Mouse (Mus musculus) myocyte (in vitro differentiated cells): ENCODE data around the gene Fgf14. TPM values are rescaled to one million over a fixed set of nuclear protein-coding genes. Genes with fewer than 3 reads are reported as not detected.

ENCODE experiments used
- H3K27me3 ChIP-seq: one replicate; pipeline ENCODE4 v1.6.1; 2011; ENCODE audit not compliant: control insufficient read depth, insufficient read depth, insufficient read length
- H3K36me3 ChIP-seq: one replicate; pipeline ENCODE4 v1.6.1; 2011; ENCODE audit not compliant: control insufficient read depth, insufficient read depth
- H3K4me2 ChIP-seq: one replicate; pipeline ENCODE4 v1.6.1; 2011; ENCODE audit warnings: low read depth, control low read depth
- H3K4me3 ChIP-seq: one replicate; pipeline ENCODE4 v1.5.1; 2011; ENCODE audit warnings: mild to moderate bottlenecking, control low read depth, moderate library complexity
- H3K79me2 ChIP-seq: one replicate; pipeline ENCODE4 v1.6.1; 2011; ENCODE audit not compliant: control insufficient read depth, insufficient read depth
- H3ac ChIP-seq: one replicate; pipeline ENCODE4 v1.6.1; 2011; ENCODE audit not compliant: control insufficient read depth, insufficient read length
- CEBPB ChIP-seq: IDR thresholded peaks from 2 replicates; pipeline ENCODE4 v1.6.1; 2011; ENCODE audit warnings: mild to moderate bottlenecking, moderate library complexity; ENCODE audit not compliant: poor library complexity, insufficient read depth, severe bottlenecking
- E2F4 ChIP-seq: IDR thresholded peaks from one replicate; pipeline ENCODE4 v1.6.1; 2011; ENCODE audit warnings: mild to moderate bottlenecking, control low read depth, moderate library complexity; ENCODE audit not compliant: insufficient read depth
- MAX ChIP-seq: IDR thresholded peaks from one replicate; pipeline ENCODE4 v1.6.1; 2011; ENCODE audit warnings: low read depth, mild to moderate bottlenecking, control low read depth
- MYOD1 ChIP-seq, 3 experiments: IDR thresholded peaks; one replicate each; pipeline ENCODE4 v1.6.1; 2011; ENCODE audit warnings: control low read depth in 2 of 3, low read depth in 2 of 3, mild to moderate bottlenecking in 2 of 3, moderate library complexity in 1 of 3; ENCODE audit not compliant: insufficient read length in 2 of 3, control insufficient read depth in 1 of 3
- MYOG ChIP-seq, 3 experiments: IDR thresholded peaks; one replicate each; pipeline ENCODE4 v1.6.1; 2011; ENCODE audit warnings: control low read depth in 2 of 3, low read depth in 2 of 3, mild to moderate bottlenecking in 2 of 3; ENCODE audit not compliant: insufficient read length in 2 of 3, control insufficient read depth in 1 of 3, insufficient read depth in 1 of 3
- POLR2A ChIP-seq: IDR thresholded peaks from one replicate; pipeline ENCODE4 v1.6.1; 2011; ENCODE audit warnings: low read depth, mild to moderate bottlenecking, control low read depth, moderate library complexity; ENCODE audit not compliant: insufficient read length
- POLR2AphosphoS2 ChIP-seq: IDR thresholded peaks from one replicate; pipeline ENCODE4 v1.6.1; 2011; ENCODE audit warnings: low read depth, control low read depth; ENCODE audit not compliant: insufficient read length
- REST ChIP-seq: IDR thresholded peaks from one replicate; pipeline ENCODE4 v1.6.1; 2011; ENCODE audit warnings: mild to moderate bottlenecking, control low read depth, moderate library complexity; ENCODE audit not compliant: insufficient read depth, insufficient read length
- SRF ChIP-seq: IDR thresholded peaks from one replicate; pipeline ENCODE4 v1.6.1; 2011; ENCODE audit warnings: low read depth; ENCODE audit not compliant: control insufficient read depth, insufficient read length
- TCF12 ChIP-seq: IDR thresholded peaks from one replicate; pipeline ENCODE4 v1.6.1; 2011; ENCODE audit warnings: mild to moderate bottlenecking, control low read depth; ENCODE audit not compliant: poor library complexity, insufficient read depth, severe bottlenecking
- TCF3 ChIP-seq: IDR thresholded peaks from one replicate; pipeline ENCODE4 v1.6.1; 2011; ENCODE audit warnings: low read depth, control low read depth; ENCODE audit not compliant: insufficient read length
- USF1 ChIP-seq: IDR thresholded peaks from one replicate; pipeline ENCODE4 v1.6.1; 2011; ENCODE audit warnings: low read depth, mild to moderate bottlenecking, control low read depth, moderate library complexity
- polyA plus RNA-seq: library from polyadenylated mRNA; unstranded; fragments of >200 nt; fragmentation: generic; extraction: Trizol; gene quantifications from one replicate; pipeline ENCODE4 v1.2.1, GENCODE M21; 2012; ENCODE audit warnings: missing spikeins

Fgf14 gene
- polyA plus RNA-seq, 1 experiment, result not detected

GRCm38 (mm10) chr14:124512009-124512408 is 164.9 kb downstream of the Fgf14 start:
- TF ChIP-seq USF1, result no peak
- no peak for TF ChIP-seq REST
- no peak for TF ChIP-seq E2F4
- TF ChIP-seq TCF12, result no peak
- no peak for TF ChIP-seq CEBPB
- no peak for TF ChIP-seq TCF3
- TF ChIP-seq POLR2AphosphoS2, result no peak
- no peak for TF ChIP-seq SRF
- no peak for TF ChIP-seq MAX
- TF ChIP-seq MYOD1 (IDR thresholded peaks at IDR 0.05; ENCODE audit: control insufficient read depth in 1 of 3, insufficient read length in 2 of 3, low read depth in 2 of 3), result no peak
- Histone ChIP-seq H3K4me2 (no peak overlapping the region), H3K27me3 (no peaks in the 10 kb centered on the region), H3K36me3 (no peaks in the 10 kb centered on the region), H3K4me3 (no peak overlapping the region), H3ac (no peak overlapping the region), H3K79me2 (no peaks in the 10 kb centered on the region)

- H3K4me2 ChIP-seq, result no peak overlapping the region
- TF ChIP-seq MYOD1 (IDR thresholded peaks at IDR 0.05; ENCODE audit: control insufficient read depth in 1 of 3, insufficient read length in 2 of 3, low read depth in 2 of 3) (no peak), TCF12 (no peak), TCF3 (no peak), POLR2A (no peak), CEBPB (no peak), E2F4 (no peak), REST (no peak), SRF (no peak)
- H3K27me3 ChIP-seq, result no peaks in the 10 kb centered on the region
- no peak overlapping the region for H3ac ChIP-seq
- no peak overlapping the region for H3K4me3 ChIP-seq
- no peaks in the 10 kb centered on the region for H3K36me3 ChIP-seq
- no peaks in the 10 kb centered on the region for H3K79me2 ChIP-seq
Measured at GRCm38 (mm10) chr14:124488971-124489370, 188.0 kb downstream of the Fgf14 start.

- no peak overlapping the region for H3K4me3 ChIP-seq
- no peak overlapping the region for H3ac ChIP-seq
- H3K4me2 ChIP-seq, result no peak overlapping the region
- no peak for TF ChIP-seq REST
- no peak for TF ChIP-seq POLR2A
- TF ChIP-seq TCF3, result no peak
- TF ChIP-seq USF1, result no peak
- no peak for TF ChIP-seq POLR2AphosphoS2
- no peak for TF ChIP-seq MYOD1 (IDR thresholded peaks at IDR 0.05; ENCODE audit: control insufficient read depth in 1 of 3, insufficient read length in 2 of 3, low read depth in 2 of 3)
- TF ChIP-seq TCF12, result no peak
- TF ChIP-seq CEBPB, result no peak
- TF ChIP-seq E2F4, result no peak
- TF ChIP-seq MYOG (IDR thresholded peaks at IDR 0.05; ENCODE audit: control insufficient read depth in 1 of 3, insufficient read depth in 1 of 3, insufficient read length in 2 of 3, low read depth in 2 of 3), result no peak
- no peak for TF ChIP-seq SRF
- no peak for TF ChIP-seq MAX
- no peaks in the 10 kb centered on the region for H3K36me3 ChIP-seq
- no peaks in the 10 kb centered on the region for H3K27me3 ChIP-seq
- H3K79me2 ChIP-seq, result no peaks in the 10 kb centered on the region
Measured at GRCm38 (mm10) chr14:124485261-124485660, 191.7 kb downstream of the Fgf14 start.

- no peak overlapping the region for H3K4me2 ChIP-seq
- no peak overlapping the region for H3ac ChIP-seq
- no peak overlapping the region for H3K4me3 ChIP-seq
- H3K36me3 ChIP-seq, result no peaks in the 10 kb centered on the region
- no peaks in the 10 kb centered on the region for H3K27me3 ChIP-seq
- no peak for TF ChIP-seq E2F4
- no peaks in the 10 kb centered on the region for H3K79me2 ChIP-seq
Measured at GRCm38 (mm10) chr14:124474066-124474667, 202.8 kb downstream of the Fgf14 start.

GRCm38 (mm10) chr14:124470909-124471308 is 206.0 kb downstream of the Fgf14 start:
- Histone ChIP-seq H3K79me2 (no peaks in the 10 kb centered on the region), H3K4me2 (no peak overlapping the region), H3K27me3 (no peaks in the 10 kb centered on the region), H3K36me3 (no peaks in the 10 kb centered on the region), H3ac (no peak overlapping the region), H3K4me3 (no peak overlapping the region)
- TF ChIP-seq POLR2A, result no peak
- no peak for TF ChIP-seq CEBPB
